Mouse (Mus musculus): ENCODE measurements around the gene Cfap299. TPM values are rescaled to one million over a fixed set of nuclear protein-coding genes. Genes with fewer than 3 reads are reported as not detected.

The Cfap299 gene
- polyA plus RNA-seq, 1 experiment from 2014 or later: 2.9 TPM

DNA sequence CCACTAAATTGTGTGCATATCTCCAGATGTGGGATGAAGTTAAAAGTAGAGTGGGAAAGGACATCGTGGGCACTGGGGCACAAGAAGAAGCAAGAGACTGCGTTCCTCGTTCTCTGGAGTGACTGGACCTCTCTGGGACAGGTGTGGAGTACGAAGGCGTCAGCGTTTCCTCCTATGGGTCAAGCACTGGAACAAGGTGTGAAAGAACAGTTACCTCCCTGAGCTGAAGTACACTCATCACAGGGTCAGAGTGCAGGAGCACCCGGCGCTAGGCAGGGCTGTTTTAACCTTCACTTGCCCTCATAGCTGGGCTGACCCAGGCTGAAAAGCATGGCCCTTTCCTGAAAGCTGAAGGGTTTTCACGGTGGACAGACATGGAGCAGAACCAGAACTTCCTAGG is 504.7 kb downstream of the Cfap299 start:
- H3K4me2 ChIP-seq (ENCODE audit: low read length): no peak overlapping the region
- 73% methylated on average over 9 of the region's 9 CpGs for WGBS
- H3K27ac ChIP-seq (ENCODE audit: low read length): no peak overlapping the region
- H3K4me3 ChIP-seq (ENCODE audit: low read depth, low read length): no peak overlapping the region
- ATAC-seq: no peak
- no peaks in the 10 kb centered on the region for H3K4me1 ChIP-seq (ENCODE audit: control insufficient read depth, insufficient read depth, low read length)
- H3K27me3 ChIP-seq (ENCODE audit: control insufficient read depth, insufficient read depth, low read depth, low read length): no peaks in the 10 kb centered on the region
- no peak overlapping the region for H3K9ac ChIP-seq (ENCODE audit: low read depth, low read length)
- H3K9me3 ChIP-seq (replicated peaks; ENCODE audit: control insufficient read depth, low read length, poor library complexity, severe bottlenecking): no peaks in the 10 kb centered on the region
- no peaks in the 10 kb centered on the region for H3K36me3 ChIP-seq (ENCODE audit: control insufficient read depth, insufficient read depth, low read length)

DNA sequence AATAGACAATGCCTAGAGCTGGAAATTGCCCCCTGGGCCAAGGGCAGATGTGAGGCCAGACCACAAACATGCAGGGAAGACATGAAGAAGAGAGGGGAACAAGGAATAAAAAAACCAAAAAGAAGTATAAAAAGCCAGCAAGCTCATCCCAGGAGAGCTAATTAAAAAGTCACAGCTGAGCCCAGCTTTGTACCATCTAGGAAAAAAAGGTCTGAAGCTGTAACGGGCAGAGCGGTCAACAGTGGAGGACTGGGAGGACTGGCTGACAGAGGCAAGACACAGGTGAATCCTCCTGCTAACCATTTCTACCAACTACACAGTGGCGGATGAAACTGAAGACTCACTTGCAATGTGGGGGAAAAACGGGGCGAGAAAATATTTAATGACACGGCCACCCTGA is 505.2 kb downstream of the Cfap299 start:
- Histone ChIP-seq H3K4me1 (ENCODE audit: control insufficient read depth, insufficient read depth, low read length) (no peaks in the 10 kb centered on the region), H3K27me3 (ENCODE audit: control insufficient read depth, insufficient read depth, low read depth, low read length) (no peaks in the 10 kb centered on the region), H3K4me2 (ENCODE audit: low read length) (no peak overlapping the region), H3K27ac (ENCODE audit: low read length) (no peak overlapping the region), H3K4me3 (ENCODE audit: low read depth, low read length) (no peak overlapping the region), H3K9ac (ENCODE audit: low read depth, low read length) (no peak overlapping the region), H3K36me3 (ENCODE audit: control insufficient read depth, insufficient read depth, low read length) (no peaks in the 10 kb centered on the region), H3K9me3 (replicated peaks; ENCODE audit: control insufficient read depth, low read length, poor library complexity, severe bottlenecking) (no peaks in the 10 kb centered on the region)
- 61% methylated on average over 6 of the region's 6 CpGs for WGBS
- no peak for ATAC-seq

DNA sequence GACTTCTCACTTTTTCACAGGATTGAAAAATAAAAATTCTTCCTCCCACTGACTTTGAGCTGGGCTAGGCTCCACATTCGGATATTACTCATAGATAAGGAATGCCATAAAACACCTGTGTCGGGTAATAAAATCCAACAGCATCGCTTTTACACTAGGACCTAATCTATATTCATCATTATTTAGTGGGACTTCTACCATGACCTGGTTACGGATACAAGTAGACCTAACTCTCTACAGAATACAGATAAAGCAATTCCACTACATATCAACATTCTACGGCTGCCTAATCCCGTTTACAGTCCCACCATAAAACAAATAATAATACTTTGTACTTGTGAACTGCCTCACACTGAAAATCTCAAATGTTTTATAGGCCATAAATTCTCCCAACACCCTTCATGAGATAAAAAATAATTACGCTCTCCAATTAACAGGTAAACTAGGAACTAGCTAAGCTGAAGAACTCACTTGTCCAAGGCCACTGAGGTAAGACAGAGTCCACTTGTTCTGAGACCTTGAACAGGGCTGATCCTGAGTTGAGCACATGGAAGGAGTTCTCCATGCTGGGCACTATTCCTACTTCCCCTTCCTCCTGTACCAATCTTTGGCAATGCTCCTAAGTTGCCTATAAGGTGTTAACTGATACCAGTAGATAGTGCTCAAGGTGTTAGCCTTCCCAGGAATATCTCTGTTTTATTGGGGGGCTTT is 513.7 kb downstream of the Cfap299 start:
- Histone ChIP-seq H3K36me3 (ENCODE audit: control insufficient read depth, insufficient read depth, low read length) (no peaks in the 10 kb centered on the region), H3K27ac (ENCODE audit: low read length) (no peak overlapping the region), H3K4me3 (ENCODE audit: low read depth, low read length) (no peak overlapping the region), H3K4me1 (ENCODE audit: control insufficient read depth, insufficient read depth, low read length) (no peaks in the 10 kb centered on the region), H3K4me2 (ENCODE audit: low read length) (no peak overlapping the region), H3K27me3 (ENCODE audit: control insufficient read depth, insufficient read depth, low read depth, low read length) (no peaks in the 10 kb centered on the region), H3K9ac (ENCODE audit: low read depth, low read length) (no peak overlapping the region), H3K9me3 (replicated peaks; ENCODE audit: control insufficient read depth, low read length, poor library complexity, severe bottlenecking) (no peaks in the 10 kb centered on the region)
- ATAC-seq: no peak
- 92% methylated on average over 7 of the region's 7 CpGs for WGBS

DNA sequence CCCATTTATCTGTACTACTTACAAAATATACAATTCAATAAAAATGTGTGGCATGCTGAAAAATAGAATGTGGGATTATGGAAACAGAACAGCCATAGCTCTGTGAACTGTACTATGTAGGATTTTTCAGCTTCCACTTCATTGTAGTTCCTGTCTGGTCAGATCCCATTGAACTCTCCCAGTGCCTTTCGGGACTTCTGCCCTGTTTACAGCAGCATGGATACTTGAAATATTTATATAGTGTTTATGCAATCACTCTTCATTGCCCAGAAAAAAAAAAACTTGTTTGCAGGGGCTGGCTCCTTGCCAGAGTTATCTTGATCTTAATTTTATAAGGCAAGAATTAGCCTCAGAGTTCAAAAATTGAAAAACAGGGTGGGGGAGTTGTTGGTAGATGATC is 515.6 kb downstream of the Cfap299 start:
- 78% methylated on average over 1 of the region's 1 CpGs for WGBS

More for the DNA sequence above, 515.6 kb downstream of the Cfap299 start:
- no peak for ATAC-seq
- Histone ChIP-seq H3K4me2 (ENCODE audit: low read length) (no peak overlapping the region), H3K9me3 (replicated peaks; ENCODE audit: control insufficient read depth, low read length, poor library complexity, severe bottlenecking) (no peaks in the 10 kb centered on the region), H3K4me3 (ENCODE audit: low read depth, low read length) (no peak overlapping the region), H3K9ac (ENCODE audit: low read depth, low read length) (no peak overlapping the region), H3K4me1 (ENCODE audit: control insufficient read depth, insufficient read depth, low read length) (no peaks in the 10 kb centered on the region), H3K27me3 (ENCODE audit: control insufficient read depth, insufficient read depth, low read depth, low read length) (no peaks in the 10 kb centered on the region), H3K27ac (ENCODE audit: low read length) (no peak overlapping the region), H3K36me3 (ENCODE audit: control insufficient read depth, insufficient read depth, low read length) (no peaks in the 10 kb centered on the region)

MicroRNAs within 50 kb of the gene (microRNA counts, 519-probe panel; counts per million panel counts)
- 386 counts per million, percentile 18 among the panel's probes with 10 or more counts for microRNA mmu-miR-703

Small RNA genes lying within 50 kb of the gene (microRNA-seq; reads per million reads assigned to microRNA genes)
- not detected for gene Mir703

Other genes with a start within 250 kb of the Cfap299 start
- 1.5 and 1.7 TPM in 2 replicates for gene Prdm8, start 162.1 kb upstream of the Cfap299 start, polyA plus RNA-seq (2015; fragmentation: Nextera tagmentation; extraction: Ambion mirVana)
- 0.85 and 1.4 TPM in 2 replicates for gene Fgf5, start 75.1 kb upstream of the Cfap299 start, polyA plus RNA-seq (2015; fragmentation: Nextera tagmentation; extraction: Ambion mirVana)
- not detected in 2 replicates for gene Gm11111, start 223.4 kb downstream of the Cfap299 start, polyA plus RNA-seq (2015; fragmentation: Nextera tagmentation; extraction: Ambion mirVana)